Mouse (Mus musculus) testis, adult 2 months (tissue): Measurements from ENCODE around the gene Rab13.

Source experiments
- CTCF ChIP-seq: fragments of 200-500 bp; IDR thresholded peaks from 2 replicates; pipeline ENCODE4 v1.5.1; 2012; ENCODE audit warnings: low read depth, mild to moderate bottlenecking, inconsistent platforms, low read length, moderate library complexity; ENCODE audit not compliant: control insufficient read depth, insufficient read depth, insufficient replicate concordance
- POLR2A ChIP-seq: fragments of 200-500 bp; IDR thresholded peaks from 2 replicates; pipeline ENCODE4 v1.6.1; 2012; ENCODE audit warnings: low read depth, mild to moderate bottlenecking, inconsistent platforms, low read length, moderate library complexity; ENCODE audit not compliant: control insufficient read depth

DNA sequence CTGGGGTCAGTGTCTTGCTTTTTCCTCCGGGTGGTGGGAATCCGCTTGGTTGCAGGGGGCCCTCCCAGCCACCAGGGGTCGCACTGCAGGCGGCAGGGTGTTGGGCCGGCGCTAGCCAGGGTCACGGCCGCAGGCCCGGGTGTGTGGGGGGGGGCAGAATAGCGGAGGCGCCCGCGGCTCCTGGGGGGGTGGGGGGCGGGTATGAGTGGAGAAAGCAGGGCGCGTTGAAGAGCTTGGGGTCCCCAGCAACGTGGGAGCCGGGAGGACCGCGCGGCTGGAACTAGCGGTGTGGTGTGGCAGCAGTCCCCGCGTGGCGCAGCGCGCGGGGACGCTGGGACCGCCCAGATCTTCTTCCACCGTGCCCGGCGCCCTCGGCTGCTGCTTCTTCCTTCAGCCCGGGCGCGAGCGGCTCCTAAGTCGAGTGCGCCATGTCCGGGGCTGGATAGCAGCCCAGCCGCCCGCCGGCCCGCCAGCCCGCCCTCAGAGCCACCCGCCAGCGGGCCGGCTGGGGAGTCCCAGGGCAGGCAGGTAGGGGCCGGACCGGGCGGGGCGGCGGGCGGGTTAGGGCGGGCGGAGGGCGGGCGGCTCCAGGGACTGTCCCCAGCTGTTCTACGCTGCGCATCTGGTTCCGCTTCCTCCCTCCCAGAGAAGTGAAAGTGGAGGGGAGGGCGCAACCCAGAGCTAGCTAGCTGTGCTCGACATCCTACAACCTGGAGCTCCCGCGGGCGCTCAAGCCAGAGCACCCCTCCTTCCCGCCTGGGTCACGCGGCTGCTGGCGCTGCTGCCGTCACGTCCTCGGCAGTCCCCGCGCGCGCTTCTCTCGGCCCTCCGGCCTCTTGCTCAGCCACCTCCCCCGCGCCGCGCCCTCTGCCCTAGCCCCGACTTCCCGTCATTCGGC lies 51.8 kb downstream of the Rab13 start, which contains the start of gene Dennd4b:
- peak; percentile 84 for TF ChIP-seq CTCF
- peak; percentile 49 for TF ChIP-seq POLR2A
